Mouse (Mus musculus) monocyte, adult 59 days (primary cell): ENCODE data around the gene Sun3. TPM values are rescaled to one million over a fixed set of nuclear protein-coding genes. Genes with fewer than 3 reads are reported as not detected.

Experiments used
- total RNA-seq, 2 experiments: library from RNA; stranded (reverse); gene quantifications; one replicate each; pipeline ENCODE4 v1.2.4; 2023

The Sun3 gene
- total RNA-seq, result not detected

GRCm38 (mm10) chr11:9048703-9049060 lies at the start of gene Sun3:
TSS of gene Sun3 (minus strand) at chr11:9048991.

GRCm38 (mm10) chr11:9048011-9048702 lies 634 bp downstream of the Sun3 start, which contains the start of gene Gm11992:
TSS of gene Gm11992 (plus strand) at chr11:9048594.

GRCm38 (mm10) chr11:9010853-9011339 lies 37.9 kb downstream of the Sun3 start, which contains the start of gene Hus1:
TSS of gene Hus1 (minus strand) at chr11:9011191.

GRCm38 (mm10) chr11:8973166-8973565 lies 75.6 kb downstream of the Sun3 start, which contains the start of gene Pkd1l1:
TSS of gene Pkd1l1 (minus strand) at chr11:8973266.

Other genes with a start within 250 kb of the Sun3 start
- gene Pkd1l1, start 75.7 kb downstream of the Sun3 start, total RNA-seq, result not detected
- gene Hus1, start 37.8 kb downstream of the Sun3 start, total RNA-seq, result 1 to 10 TPM; 5.4 to 8.1 TPM
- not detected for gene Gm11992, start 397 bp downstream of the Sun3 start, total RNA-seq
- under 1 TPM in 1 of 2 experiments, not detected in 1; 0.73 TPM for gene Upp1, start 69.1 kb upstream of the Sun3 start, total RNA-seq
- under 1 TPM; 0.06 to 0.08 TPM for gene Abca13, start 143.0 kb upstream of the Sun3 start, total RNA-seq